In the genomic region with DNA sequence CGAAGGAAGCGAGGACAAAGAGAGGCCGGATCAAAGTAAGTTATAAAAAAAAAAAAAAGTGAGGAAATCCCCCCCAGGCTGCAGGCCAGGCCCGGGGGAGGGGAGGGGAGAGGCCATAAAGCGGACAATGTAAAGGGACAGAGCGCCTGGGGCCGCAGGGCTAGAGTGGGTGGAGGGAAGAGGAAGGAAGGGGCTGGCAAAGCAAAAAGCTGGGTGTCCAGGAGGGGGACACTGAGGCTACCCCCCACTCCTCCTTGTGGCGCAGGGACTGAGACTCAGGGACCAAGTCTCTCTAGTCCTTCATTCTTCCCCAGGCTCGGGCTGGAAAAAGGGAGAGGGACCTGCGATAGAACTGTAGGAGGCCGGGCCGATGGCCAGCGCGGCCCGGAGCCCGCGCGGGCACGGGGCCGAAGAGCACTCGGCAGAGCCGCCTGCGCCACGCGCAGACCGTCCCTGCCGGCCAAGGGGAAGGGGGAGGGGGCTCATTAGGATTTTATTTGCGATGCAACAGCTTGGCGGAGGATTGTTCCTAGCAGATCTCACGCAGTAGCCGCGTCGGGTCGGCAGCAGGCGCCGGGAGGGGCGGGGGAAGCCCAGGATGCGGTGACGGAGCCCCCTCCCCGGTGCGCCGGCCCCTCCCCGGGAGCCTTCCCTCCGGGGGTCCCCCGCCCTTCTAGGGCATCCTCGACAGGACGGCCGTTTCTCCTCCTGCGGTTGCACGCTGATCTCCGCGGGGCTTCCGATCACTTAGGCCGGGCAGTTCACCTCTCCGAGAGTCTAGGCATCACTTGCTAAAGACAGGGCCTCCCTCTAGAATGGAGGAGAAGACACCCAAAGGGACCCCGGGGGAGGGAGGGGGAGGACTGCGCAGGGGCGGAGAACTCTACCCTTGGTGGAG, we compare ENCODE assay signal across 8 mouse cellular contexts. TPM values are rescaled to one million over a fixed set of nuclear protein-coding genes. Genes with fewer than 3 reads are reported as not detected.
DNase-seq lines count a peak whose midpoint lies in the region; ATAC-seq and TF ChIP-seq lines count a peak whose summit lies in the region.

No protein-coding gene starts in this region.

- H3K4me1 ChIP-seq in heart, embryonic 12.5 days (replicated peaks) = peaks cover 19% of the 10 kb centered on the region
- no peaks in the 10 kb centered on the region; the same call in 1 of the 2 replicates for H3K4me1 ChIP-seq in heart, adult 2 months (ENCODE audit: control insufficient read depth, insufficient read depth, low read length)
- no peaks in the 10 kb centered on the region for H3K4me1 ChIP-seq in ES-Bruce4 (ENCODE audit: control insufficient read depth, insufficient read depth, low read length)
- H3K4me1 ChIP-seq in embryonic facial prominence, embryonic 15.5 days = peaks cover 20% of the 10 kb centered on the region
- H3K4me1 ChIP-seq in limb, embryonic 12.5 days (replicated peaks) = peaks cover 19% of the 10 kb centered on the region

- no peaks in the 10 kb centered on the region for H3K9me3 ChIP-seq in heart, embryonic 12.5 days (replicated peaks)
- H3K9me3 ChIP-seq in ES-Bruce4 (replicated peaks; ENCODE audit: control insufficient read depth, insufficient read depth, low read length, poor library complexity, severe bottlenecking) = no peaks in the 10 kb centered on the region
- no peaks in the 10 kb centered on the region for H3K9me3 ChIP-seq in embryonic facial prominence, embryonic 15.5 days (replicated peaks)
- no peaks in the 10 kb centered on the region for H3K9me3 ChIP-seq in limb, embryonic 12.5 days

- H3K27me3 ChIP-seq in heart, embryonic 12.5 days (replicated peaks) = peaks cover 96% of the 10 kb centered on the region
- H3K27me3 ChIP-seq in heart, adult 2 months (ENCODE audit: control insufficient read depth, insufficient read depth, low read length) = peaks cover 32% of the 10 kb centered on the region
- peaks cover 74% of the 10 kb centered on the region for H3K27me3 ChIP-seq in ES-Bruce4 (ENCODE audit: control insufficient read depth, insufficient read depth, low read length, poor library complexity, severe bottlenecking)
- H3K27me3 ChIP-seq in embryonic facial prominence, embryonic 15.5 days = peaks cover 98% of the 10 kb centered on the region
- peaks cover 97% of the 10 kb centered on the region for H3K27me3 ChIP-seq in limb, embryonic 12.5 days

- no peak for DNase-seq in heart, adult 2 months
- DNase-seq in layer of hippocampus, postnatal 36 days = no peak
- DNase-seq in spleen, adult 18-20 months = no peak
- no peak for DNase-seq in gastrocnemius, postnatal 10 days

- H3K79me2 ChIP-seq in heart, adult 2 months (replicated peaks; ENCODE audit: control insufficient read depth, insufficient read depth, low read length) = no peaks in the 10 kb centered on the region

- TF ChIP-seq POLR2A in heart, adult 2 months (IDR thresholded peaks at IDR 0.05; ENCODE audit: insufficient read depth, low read depth, low read length) = no peak
- TF ChIP-seq POLR2A in ES-Bruce4 (IDR thresholded peaks at IDR 0.05; ENCODE audit: insufficient read depth, low read length) = no peak

- ATAC-seq in heart, embryonic 12.5 days (ENCODE audit: insufficient number of reproducible peaks, low FRiP score) = 0 out of 2 replicates have a peak, but pooled peaks have one; percentile 39
- ATAC-seq in embryonic facial prominence, embryonic 15.5 days (ENCODE audit: insufficient number of reproducible peaks, low FRiP score, low TSS enrichment, low read depth) = no peak
- ATAC-seq in limb, embryonic 12.5 days (ENCODE audit: insufficient number of reproducible peaks, insufficient read depth, low FRiP score, low TSS enrichment, low read depth) = no peak

- intact Hi-C loops in heart, adult 2 months (cut with DNase I) = no loop called here

- no peak overlapping the region for H3K27ac ChIP-seq in heart, embryonic 12.5 days (ENCODE audit: poor library complexity, severe bottlenecking)
- no peak overlapping the region for H3K27ac ChIP-seq in heart, adult 2 months
- no peak overlapping the region for H3K27ac ChIP-seq in ES-Bruce4 (ENCODE audit: insufficient read depth, low read length)
- no peak overlapping the region for H3K27ac ChIP-seq in embryonic facial prominence, embryonic 15.5 days (replicated peaks)
- H3K27ac ChIP-seq in limb, embryonic 12.5 days = no peak overlapping the region

- H3K9ac ChIP-seq in heart, embryonic 12.5 days = no peak overlapping the region
- H3K9ac ChIP-seq in heart, adult 2 months (ENCODE audit: low read depth, low read length) = no peak overlapping the region
- H3K9ac ChIP-seq in ES-Bruce4 (ENCODE audit: low read depth, poor library complexity, severe bottlenecking) = peak overlapping the region; percentile 53
- H3K9ac ChIP-seq in embryonic facial prominence, embryonic 15.5 days = no peak overlapping the region
- no peak overlapping the region; the same call in 1 of the 2 replicates for H3K9ac ChIP-seq in limb, embryonic 12.5 days (replicated peaks)

- no peak for TF ChIP-seq CTCF in heart, adult 2 months (IDR thresholded peaks at IDR 0.05)
- no peak for TF ChIP-seq CTCF in ES-Bruce4 (IDR thresholded peaks at IDR 0.05; ENCODE audit: low read depth, low read length)

- H3K36me3 ChIP-seq in heart, embryonic 12.5 days = no peaks in the 10 kb centered on the region
- H3K36me3 ChIP-seq in heart, adult 2 months (ENCODE audit: control insufficient read depth, insufficient read depth, low read length) = no peaks in the 10 kb centered on the region
- no peaks in the 10 kb centered on the region for H3K36me3 ChIP-seq in ES-Bruce4 (ENCODE audit: control insufficient read depth, insufficient read depth, low read length, poor library complexity, severe bottlenecking)
- H3K36me3 ChIP-seq in embryonic facial prominence, embryonic 15.5 days = no peaks in the 10 kb centered on the region
- no peaks in the 10 kb centered on the region for H3K36me3 ChIP-seq in limb, embryonic 12.5 days

- H3K4me3 ChIP-seq in heart, embryonic 12.5 days = peak overlapping the region; percentile 29
- no peak overlapping the region for H3K4me3 ChIP-seq in heart, adult 2 months
- peak overlapping the region; percentile 38 for H3K4me3 ChIP-seq in ES-Bruce4 (ENCODE audit: low read depth, low read length)
- peak overlapping the region; percentile 22 for H3K4me3 ChIP-seq in embryonic facial prominence, embryonic 15.5 days (replicated peaks)
- H3K4me3 ChIP-seq in limb, embryonic 12.5 days (replicated peaks) = peak overlapping the region; percentile 32

- TF ChIP-seq EP300 in heart, adult 2 months (IDR thresholded peaks at IDR 0.05; ENCODE audit: insufficient read depth, low read depth, low read length) = no peak
- TF ChIP-seq EP300 in ES-Bruce4 (IDR thresholded peaks at IDR 0.05; ENCODE audit: insufficient read depth, low read depth, low read length) = no peak

- H3K4me2 ChIP-seq in heart, embryonic 12.5 days = peak overlapping the region; percentile 51
- H3K4me2 ChIP-seq in embryonic facial prominence, embryonic 15.5 days (replicated peaks) = peak overlapping the region; percentile 30; the same call in 1 of the 2 replicates
- peak overlapping the region; percentile 46 for H3K4me2 ChIP-seq in limb, embryonic 12.5 days

- WGBS in heart, embryonic 12.5 days = 1% methylated on average over 58 of the region's 58 CpGs
- 2% methylated on average over 58 of the region's 58 CpGs for WGBS in heart, adult 2 months
- under 1% methylated on average over 58 of the region's 58 CpGs for WGBS in embryonic facial prominence, embryonic 15.5 days
- WGBS in limb, embryonic 12.5 days = under 1% methylated on average over 51 of the region's 58 CpGs

RNA-seq across cellular contexts. Expression of a gene that starts 1.0 kb away (rescaled TPM):
- polyA plus RNA-seq in heart, embryonic 12.5 days (2016; fragmentation: Nextera tagmentation; extraction: Ambion mirVana) = 0.06 TPM in 1 of 2 replicates, not detected in the other
- total RNA-seq in heart, adult 2 months (2021) = not detected
- polyA plus RNA-seq in heart, adult 2 months (2012; rRNA removed) = not detected in 2 replicates
- 1.5 and 1.6 TPM in 2 replicates for polyA plus RNA-seq in ES-Bruce4 (2011; ENCODE audit: insufficient read depth, insufficient read length, low read depth, missing spikeins)
- 0.07 TPM in 1 of 2 replicates, not detected in the other for polyA plus RNA-seq in embryonic facial prominence, embryonic 15.5 days (2015; fragmentation: Nextera tagmentation; extraction: Ambion mirVana)
- polyA plus RNA-seq in limb, embryonic 12.5 days (2016; fragmentation: Nextera tagmentation; extraction: Ambion mirVana) = 1.0 and 1.3 TPM in 2 replicates
- not detected for total RNA-seq in layer of hippocampus, postnatal 36 days (2021)
- under 1 TPM; 0.63 to 0.79 TPM for total RNA-seq in gastrocnemius, postnatal 10 days (2021)

RNA-seq across cellular contexts. Expression of a gene that starts 9.4 kb away (rescaled TPM):
- 0.06 TPM in 1 of 2 replicates, not detected in the other for polyA plus RNA-seq in heart, embryonic 12.5 days (2016; fragmentation: Nextera tagmentation; extraction: Ambion mirVana)
- not detected for total RNA-seq in heart, adult 2 months (2021)
- polyA plus RNA-seq in heart, adult 2 months (2012; rRNA removed) = not detected in 2 replicates
- 0.48 TPM in 1 of 2 replicates, not detected in the other for polyA plus RNA-seq in ES-Bruce4 (2011; ENCODE audit: insufficient read depth, insufficient read length, low read depth, missing spikeins)
- polyA plus RNA-seq in embryonic facial prominence, embryonic 15.5 days (2015; fragmentation: Nextera tagmentation; extraction: Ambion mirVana) = not detected in 2 replicates
- polyA plus RNA-seq in limb, embryonic 12.5 days (2016; fragmentation: Nextera tagmentation; extraction: Ambion mirVana) = 0.24 and 0.40 TPM in 2 replicates
- not detected for total RNA-seq in layer of hippocampus, postnatal 36 days (2021)
- total RNA-seq in gastrocnemius, postnatal 10 days (2021) = 1 to 10 TPM in 1 of 2 experiments, under 1 TPM in 1; 0.92 to 1.9 TPM

RNA-seq across cellular contexts. Expression of a gene that starts 14.2 kb away (rescaled TPM):
- 0.14 and 0.22 TPM in 2 replicates for polyA plus RNA-seq in heart, embryonic 12.5 days (2016; fragmentation: Nextera tagmentation; extraction: Ambion mirVana)
- not detected for total RNA-seq in heart, adult 2 months (2021)
- polyA plus RNA-seq in heart, adult 2 months (2012; rRNA removed) = not detected in 2 replicates
- polyA plus RNA-seq in ES-Bruce4 (2011; ENCODE audit: insufficient read depth, insufficient read length, low read depth, missing spikeins) = not detected in 2 replicates
- polyA plus RNA-seq in embryonic facial prominence, embryonic 15.5 days (2015; fragmentation: Nextera tagmentation; extraction: Ambion mirVana) = not detected in 2 replicates
- 1.8 and 2.1 TPM in 2 replicates for polyA plus RNA-seq in limb, embryonic 12.5 days (2016; fragmentation: Nextera tagmentation; extraction: Ambion mirVana)
- total RNA-seq in layer of hippocampus, postnatal 36 days (2021) = not detected
- total RNA-seq in gastrocnemius, postnatal 10 days (2021) = 1 to 10 TPM; 1.6 to 1.9 TPM

RNA-seq across cellular contexts. Expression of a gene that starts 20.0 kb away (rescaled TPM):
- polyA plus RNA-seq in heart, embryonic 12.5 days (2016; fragmentation: Nextera tagmentation; extraction: Ambion mirVana) = 0.62 TPM in 1 of 2 replicates, not detected in the other
- total RNA-seq in heart, adult 2 months (2021) = not detected
- not detected in 2 replicates for polyA plus RNA-seq in heart, adult 2 months (2012; rRNA removed)
- polyA plus RNA-seq in ES-Bruce4 (2011; ENCODE audit: insufficient read depth, insufficient read length, low read depth, missing spikeins) = not detected in 2 replicates
- not detected in 2 replicates for polyA plus RNA-seq in embryonic facial prominence, embryonic 15.5 days (2015; fragmentation: Nextera tagmentation; extraction: Ambion mirVana)
- polyA plus RNA-seq in limb, embryonic 12.5 days (2016; fragmentation: Nextera tagmentation; extraction: Ambion mirVana) = 1.0 and 1.1 TPM in 2 replicates
- total RNA-seq in layer of hippocampus, postnatal 36 days (2021) = not detected
- 1 to 10 TPM in 1 of 2 experiments, under 1 TPM in 1; 0.56 to 2.0 TPM for total RNA-seq in gastrocnemius, postnatal 10 days (2021)

RNA-seq across cellular contexts. Expression of a gene that starts 30.9 kb away (rescaled TPM):
- polyA plus RNA-seq in heart, embryonic 12.5 days (2016; fragmentation: Nextera tagmentation; extraction: Ambion mirVana) = 0.14 and 1.9 TPM in 2 replicates
- under 1 TPM in 1 of 2 experiments, not detected in 1; 0.18 TPM for total RNA-seq in heart, adult 2 months (2021)
- polyA plus RNA-seq in heart, adult 2 months (2012; rRNA removed) = 0.20 and 0.23 TPM in 2 replicates
- not detected in 2 replicates for polyA plus RNA-seq in ES-Bruce4 (2011; ENCODE audit: insufficient read depth, insufficient read length, low read depth, missing spikeins)
- polyA plus RNA-seq in embryonic facial prominence, embryonic 15.5 days (2015; fragmentation: Nextera tagmentation; extraction: Ambion mirVana) = not detected in 2 replicates
- polyA plus RNA-seq in limb, embryonic 12.5 days (2016; fragmentation: Nextera tagmentation; extraction: Ambion mirVana) = 0.83 and 2.1 TPM in 2 replicates
- not detected for total RNA-seq in layer of hippocampus, postnatal 36 days (2021)
- 1 to 10 TPM in 1 of 2 experiments, under 1 TPM in 1; 0.89 to 1.3 TPM for total RNA-seq in gastrocnemius, postnatal 10 days (2021)
